Mouse (Mus musculus): Measurements from ENCODE around the gene Notch4.

Gene Notch4

GRCm38 (mm10) chr17:34593752-34594525 is 29.9 kb downstream of the Notch4 start:
- DNase-seq (ENCODE audit: low spot score) = no peak

GRCm38 (mm10) chr17:34596098-34596497 is 32.0 kb downstream of the Notch4 start:
- DNase-seq (ENCODE audit: low spot score) = no peak

GRCm38 (mm10) chr17:34597566-34598095 is 33.6 kb downstream of the Notch4 start, which contains the start of gene Ager:
Ager (plus strand) TSS chr17:34597862.
- no peak for DNase-seq (ENCODE audit: low spot score)

GRCm38 (mm10) chr17:34599891-34600290 is 35.8 kb downstream of the Notch4 start:
- no peak for DNase-seq (ENCODE audit: low spot score)

GRCm38 (mm10) chr17:34601796-34602195 is 37.7 kb downstream of the Notch4 start:
- no peak for DNase-seq (ENCODE audit: low spot score)

- DNase-seq (ENCODE audit: low spot score) = peak; percentile 86
Measured at GRCm38 (mm10) chr17:34603375-34604060, 39.5 kb downstream of the Notch4 start, which contains the start of gene Rnf5. Rnf5 (minus strand) TSS chr17:34603690.

GRCm38 (mm10) chr17:34604061-34604508 is 40.0 kb downstream of the Notch4 start, which contains the start of gene Agpat1:
Agpat1 (plus strand) TSS chr17:34604262.
- peak; percentile 95 for DNase-seq (ENCODE audit: low spot score)

- DNase-seq (ENCODE audit: low spot score) = no peak
Measured at GRCm38 (mm10) chr17:34604511-34605237, 40.6 kb downstream of the Notch4 start.

- peak; percentile 97 for DNase-seq (ENCODE audit: low spot score)
Measured at GRCm38 (mm10) chr17:34605609-34606008, 41.5 kb downstream of the Notch4 start.

- no peak for DNase-seq (ENCODE audit: low spot score)
Measured at GRCm38 (mm10) chr17:34606186-34607039, 42.3 kb downstream of the Notch4 start.

GRCm38 (mm10) chr17:34607997-34608396 is 43.9 kb downstream of the Notch4 start:
- DNase-seq (ENCODE audit: low spot score) = no peak

GRCm38 (mm10) chr17:34611050-34611449 is 47.0 kb downstream of the Notch4 start:
- DNase-seq (ENCODE audit: low spot score) = no peak

- DNase-seq (ENCODE audit: low spot score) = no peak
Measured at GRCm38 (mm10) chr17:34613054-34613645, 49.1 kb downstream of the Notch4 start.

GRCm38 (mm10) chr17:34613830-34614229 is 49.8 kb downstream of the Notch4 start:
- no peak for DNase-seq (ENCODE audit: low spot score)

- no peak for DNase-seq (ENCODE audit: low spot score)
Measured at GRCm38 (mm10) chr17:34615871-34616270, 51.8 kb downstream of the Notch4 start, which contains the start of gene Egfl8. Egfl8 (minus strand) TSS chr17:34615971.

GRCm38 (mm10) chr17:34618999-34619398 is 54.9 kb downstream of the Notch4 start:
- DNase-seq (ENCODE audit: low spot score) = peak; percentile 50

- no peak for DNase-seq (ENCODE audit: low spot score)
Measured at GRCm38 (mm10) chr17:34621006-34621405, 56.9 kb downstream of the Notch4 start.

GRCm38 (mm10) chr17:34623161-34623560 is 59.1 kb downstream of the Notch4 start:
- no peak for DNase-seq (ENCODE audit: low spot score)

GRCm38 (mm10) chr17:34624981-34625380 is 60.9 kb downstream of the Notch4 start:
- DNase-seq (ENCODE audit: low spot score) = no peak

GRCm38 (mm10) chr17:34626062-34626772 is 62.1 kb downstream of the Notch4 start:
- no peak for DNase-seq (ENCODE audit: low spot score)

All from ovary, postnatal 36 days (tissue).